Mouse (Mus musculus) kidney, adult 2 months (tissue): ENCODE results near the gene Zcchc2.

Experiments used
- CTCF ChIP-seq: fragments of 200-500 bp; conservative IDR thresholded peaks from 2 replicates; pipeline ENCODE4 v1.5.1; 2011; ENCODE audit warnings: low read depth, mild to moderate bottlenecking, control low read depth, low read length, moderate library complexity, mixed read lengths; ENCODE audit not compliant: insufficient read depth, insufficient read length
- POLR2A ChIP-seq: fragments of 200-500 bp; IDR thresholded peaks from one replicate; pipeline ENCODE4 v1.6.1; 2011; ENCODE audit warnings: low read depth, low read length, control low read depth

- TF ChIP-seq POLR2A, result no peak
- TF ChIP-seq CTCF, result no peak
These were observed 25.7 kb upstream of the Zcchc2 start for GRCm38 (mm10) chr1:105964514-105964913.
